Mouse (Mus musculus): ENCODE results near the gene 1700088E04Rik.

The 1700088E04Rik gene

GRCm38 (mm10) chr15:79098220-79098619, 42.8 kb downstream of the 1700088E04Rik start:
- DNase-seq (ENCODE audit: low read depth), result no peak

DNA sequence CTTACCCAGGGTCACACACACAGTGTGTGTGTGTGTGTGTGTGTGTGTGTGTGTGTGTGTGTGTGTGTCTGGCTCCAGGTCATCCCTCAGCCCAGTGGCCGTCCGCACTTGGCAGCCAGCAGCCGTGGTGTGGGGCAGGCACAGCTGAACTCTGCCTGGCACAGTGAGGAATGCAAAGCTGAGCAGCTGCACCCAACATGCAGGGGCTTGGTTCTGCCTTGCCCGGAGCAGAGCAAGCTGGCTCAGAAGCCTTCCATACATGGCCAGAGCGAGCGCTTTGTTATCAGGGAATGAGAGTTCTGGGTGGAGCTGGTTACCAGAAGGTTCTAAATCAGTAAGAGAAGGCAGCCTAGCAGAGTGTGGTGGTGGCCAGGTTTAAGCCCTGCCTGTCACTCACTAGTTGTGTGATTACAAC, 43.4 kb downstream of the 1700088E04Rik start:
- DNase-seq (ENCODE audit: low read depth), result peak; percentile 54

- peak; percentile 43 for DNase-seq (ENCODE audit: low read depth)
Observed at GRCm38 (mm10) chr15:79097135-79097534, 43.9 kb downstream of the 1700088E04Rik start.

DNA sequence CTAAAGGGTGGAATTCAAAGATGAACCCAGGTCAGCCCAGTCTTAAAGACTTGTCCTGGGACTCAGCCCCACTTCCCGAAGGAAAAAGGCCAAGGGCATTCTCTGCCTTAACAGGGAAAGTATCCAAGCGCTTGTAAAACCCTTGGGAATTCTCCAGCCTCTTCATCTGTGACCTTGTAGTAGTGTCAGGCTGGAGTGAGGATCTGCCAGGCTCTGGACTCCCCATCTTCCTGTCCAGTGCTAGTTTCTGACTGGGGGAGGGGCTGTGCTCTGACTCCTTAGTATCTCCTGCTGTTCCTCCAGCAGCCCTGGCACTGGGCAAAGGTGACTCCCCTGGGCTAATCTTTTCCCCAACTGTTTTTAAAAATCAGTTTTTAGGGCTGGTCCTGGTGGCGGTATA, 44.5 kb downstream of the 1700088E04Rik start:
- DNase-seq (ENCODE audit: low read depth), result no peak

GRCm38 (mm10) chr15:79095483-79095882, 45.6 kb downstream of the 1700088E04Rik start:
- no peak for DNase-seq (ENCODE audit: low read depth)

- DNase-seq (ENCODE audit: low read depth), result no peak
Observed at GRCm38 (mm10) chr15:79093083-79093839, 47.8 kb downstream of the 1700088E04Rik start.

GRCm38 (mm10) chr15:79092284-79092683, 48.8 kb downstream of the 1700088E04Rik start:
- no peak for DNase-seq (ENCODE audit: low read depth)

GRCm38 (mm10) chr15:79079567-79079966, 61.5 kb downstream of the 1700088E04Rik start:
- no peak for DNase-seq (ENCODE audit: low read depth)

Measured in fibroblast of lung, adult 2 months (primary cell).